Mouse (Mus musculus) lung, embryonic 16.5 days (tissue): Measurements from ENCODE around the gene Gm8126. TPM values are rescaled to one million over a fixed set of nuclear protein-coding genes. Genes with fewer than 3 reads are reported as not detected.
"Not testable (repeated sequence)": the region's sequence is repeated elsewhere in the genome, so short reads cannot be mapped to it uniquely, and the experiment has no call there.

Experiments used
- ATAC-seq: fragments of 200-750 bp; cut with Nextera tagmentation; 2 replicates; pipeline ENCODE4 v1.8.0; 2017; ENCODE audit warnings: low read depth, mild to moderate bottlenecking, moderate library complexity
- H3K27ac ChIP-seq: fragments of 300-500 bp; sonication (generic); 2 replicates; pipeline ENCODE4 v1.5.1; 2014; ENCODE audit warnings: mild to moderate bottlenecking, control low read depth, low read length
- H3K27me3 ChIP-seq: fragments of 300-500 bp; sonication (generic); 2 replicates; pipeline ENCODE4 v1.6.1; 2014; ENCODE audit warnings: low read depth, low read length, mixed read lengths; ENCODE audit not compliant: control insufficient read depth, insufficient read depth
- H3K36me3 ChIP-seq: fragments of 300-500 bp; sonication (generic); 2 replicates; pipeline ENCODE4 v1.6.1; 2014; ENCODE audit warnings: low read length; ENCODE audit not compliant: control insufficient read depth, insufficient read depth
- H3K4me1 ChIP-seq: fragments of 300-500 bp; sonication (generic); replicated peaks from 2 replicates; pipeline ENCODE4 v1.6.1; 2014; ENCODE audit warnings: low read length, mixed read lengths; ENCODE audit not compliant: control insufficient read depth, insufficient read depth
- H3K4me2 ChIP-seq: fragments of 300-500 bp; sonication (generic); 2 replicates; pipeline ENCODE4 v1.6.1; 2014; ENCODE audit warnings: low read depth, low read length, control low read depth
- H3K4me3 ChIP-seq: fragments of 300-500 bp; sonication (generic); 2 replicates; pipeline ENCODE4 v1.5.1; 2014; ENCODE audit warnings: mild to moderate bottlenecking, low read length, control low read depth
- H3K9ac ChIP-seq: fragments of 300-500 bp; sonication (generic); 2 replicates; pipeline ENCODE4 v1.6.1; 2014; ENCODE audit warnings: low read length, control low read depth
- H3K9me3 ChIP-seq: fragments of 300-500 bp; sonication (generic); 2 replicates; pipeline ENCODE4 v1.6.1; 2016; ENCODE audit warnings: low read length; ENCODE audit not compliant: control insufficient read depth
- WGBS: fragments of 180-500 bp; shearing (Covaris S2); extraction: QIAGEN DNeasy Blood & Tissue Kit; methylation state at CpG from one replicate; pipeline ENCODE4 v1.1.7; 2014; 5-methylcytosine and 5-hydroxymethylcytosine counted together
- polyA plus RNA-seq: library from polyadenylated mRNA; unstranded; fragments of >200 nt; fragmentation: Nextera tagmentation; extraction: Ambion mirVana; gene quantifications from 2 replicates; pipeline ENCODE4 v1.2.1, GENCODE M21; 2015

The Gm8126 gene
- polyA plus RNA-seq, 1 experiment from 2014 or later: not detected

DNA sequence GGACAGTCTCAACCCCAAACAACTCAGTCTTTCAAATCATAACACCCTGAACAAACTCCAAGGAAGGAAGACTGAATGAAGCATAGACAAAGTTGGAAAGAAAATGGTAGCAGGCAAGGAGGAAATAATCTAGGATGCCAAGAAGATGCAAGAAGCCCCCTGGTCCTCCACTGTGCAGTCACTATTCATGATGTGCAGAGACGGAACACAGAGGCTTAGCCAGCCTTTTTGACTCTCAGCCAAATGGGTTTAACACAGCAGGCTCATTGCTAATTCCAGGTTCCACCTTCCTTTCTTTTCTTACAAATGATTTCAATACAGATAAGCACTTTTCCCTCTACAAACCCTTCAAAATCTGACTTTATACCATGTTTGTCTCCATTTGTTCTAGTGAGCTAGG, 14.7 kb downstream of the Gm8126 start:
- ATAC-seq: not testable (repeated sequence)
- WGBS: 63% methylated on average over 1 of the region's 1 CpGs

DNA sequence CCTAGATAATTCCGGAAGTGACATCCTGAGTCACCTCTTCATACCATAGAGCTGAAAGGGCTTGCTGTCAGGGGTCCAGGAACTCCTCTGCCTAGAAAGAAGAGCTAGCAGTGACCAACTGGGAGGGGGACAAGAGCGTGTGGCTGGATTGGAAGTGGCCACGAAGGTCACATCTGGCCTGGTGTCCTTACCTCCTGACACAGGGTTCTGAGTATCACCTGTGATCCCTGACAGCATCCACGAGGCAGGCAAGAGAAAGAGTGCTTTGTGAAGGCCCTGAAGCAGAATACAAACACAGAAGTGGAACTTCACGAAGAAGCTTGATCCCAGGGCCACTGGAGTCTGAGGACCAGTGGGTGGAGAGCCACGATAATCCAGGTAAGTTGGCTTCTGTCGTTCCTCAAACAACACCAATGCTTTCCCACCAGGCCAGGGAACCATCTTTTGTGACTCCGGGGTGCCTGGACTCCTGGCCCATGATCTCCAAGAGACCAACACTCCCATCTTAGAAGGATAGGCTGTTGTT, 16.6 kb downstream of the Gm8126 start, which contains the start of gene Gm9732:
Gene Gm9732, plus strand, starts transcription at position 51 of the 526 bp plus-strand sequence.
- H3K36me3 ChIP-seq, H3K9me3 ChIP-seq, ATAC-seq, H3K27ac ChIP-seq, H3K4me1 ChIP-seq, H3K9ac ChIP-seq, H3K4me3 ChIP-seq, H3K4me2 ChIP-seq, H3K27me3 ChIP-seq: not testable (repeated sequence)
- 70% methylated on average over 8 of the region's 8 CpGs for WGBS

More for the DNA sequence above, 14.7 kb downstream of the Gm8126 start:
- H3K4me2 ChIP-seq, H3K9ac ChIP-seq, H3K9me3 ChIP-seq, H3K27me3 ChIP-seq, H3K27ac ChIP-seq, H3K4me3 ChIP-seq, H3K36me3 ChIP-seq, H3K4me1 ChIP-seq: not testable (repeated sequence)

DNA sequence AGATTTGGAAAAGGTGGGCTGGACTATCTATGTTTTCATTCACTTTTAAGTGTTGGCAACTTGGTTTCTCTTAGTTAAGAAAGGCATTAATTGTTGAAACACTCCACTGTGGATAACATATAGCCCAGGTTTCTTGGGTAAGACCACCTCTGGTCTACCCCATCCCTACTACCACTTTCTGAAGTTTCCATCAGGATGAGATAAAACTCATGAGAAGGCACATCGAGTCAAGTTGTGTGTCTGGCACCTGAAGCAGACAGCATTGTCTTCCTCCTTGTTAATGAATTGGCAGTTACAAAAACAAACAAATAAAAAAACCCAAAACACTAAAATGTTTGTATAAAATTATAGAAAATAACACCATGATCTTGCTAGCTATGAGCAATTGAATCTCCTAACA, 17.3 kb downstream of the Gm8126 start:
- not testable (repeated sequence) for H3K27me3 ChIP-seq, H3K9ac ChIP-seq, H3K4me2 ChIP-seq, H3K9me3 ChIP-seq, H3K36me3 ChIP-seq, ATAC-seq, H3K27ac ChIP-seq, H3K4me1 ChIP-seq, H3K4me3 ChIP-seq
- 81% methylated on average over 1 of the region's 1 CpGs for WGBS

DNA sequence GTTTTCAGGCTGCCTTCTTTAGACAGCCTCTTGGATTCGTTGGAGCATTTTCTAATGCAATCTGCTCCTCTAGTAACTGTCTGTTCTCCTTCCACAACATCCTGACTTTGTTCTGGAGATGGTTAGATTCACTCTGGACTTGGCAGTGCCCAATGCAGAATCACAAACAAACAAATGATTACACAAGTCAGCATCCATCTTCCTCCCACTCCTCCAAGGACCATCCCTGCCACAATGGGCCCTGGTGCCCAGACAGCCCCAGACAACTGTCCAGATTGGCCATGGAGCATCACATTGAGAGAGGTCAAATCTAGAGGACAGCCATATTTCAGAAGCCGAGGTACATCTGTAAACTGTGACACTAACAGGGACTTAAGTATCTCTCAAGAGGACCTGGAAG, 19.0 kb downstream of the Gm8126 start:
- not testable (repeated sequence) for H3K4me3 ChIP-seq, H3K9ac ChIP-seq, ATAC-seq, H3K4me1 ChIP-seq, H3K9me3 ChIP-seq, H3K36me3 ChIP-seq, H3K27ac ChIP-seq, H3K27me3 ChIP-seq, H3K4me2 ChIP-seq
- 54% methylated on average over 2 of the region's 2 CpGs for WGBS

DNA sequence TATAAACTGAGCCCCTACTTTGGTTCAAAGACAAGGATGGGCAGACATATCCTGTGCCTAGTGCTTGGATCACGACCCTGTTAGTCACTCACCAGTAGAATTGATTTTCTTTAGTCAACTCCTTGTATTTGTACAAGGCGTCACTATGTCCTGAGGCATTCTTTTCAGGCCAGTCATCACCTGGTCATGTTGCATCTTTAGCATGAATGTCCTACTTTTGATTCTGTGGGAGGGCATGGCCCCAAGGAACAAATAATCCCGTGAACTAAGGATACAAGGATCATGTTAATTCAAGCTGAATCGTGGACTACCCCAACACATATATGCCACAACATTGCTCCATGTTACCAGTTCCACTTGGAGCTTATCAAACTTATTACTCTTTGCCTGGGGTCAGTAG, 19.7 kb downstream of the Gm8126 start:
- not testable (repeated sequence) for H3K9me3 ChIP-seq, H3K27ac ChIP-seq, H3K9ac ChIP-seq, H3K4me2 ChIP-seq, H3K36me3 ChIP-seq, H3K4me3 ChIP-seq, ATAC-seq, H3K4me1 ChIP-seq, H3K27me3 ChIP-seq
- 52% methylated on average over 4 of the region's 4 CpGs for WGBS

DNA sequence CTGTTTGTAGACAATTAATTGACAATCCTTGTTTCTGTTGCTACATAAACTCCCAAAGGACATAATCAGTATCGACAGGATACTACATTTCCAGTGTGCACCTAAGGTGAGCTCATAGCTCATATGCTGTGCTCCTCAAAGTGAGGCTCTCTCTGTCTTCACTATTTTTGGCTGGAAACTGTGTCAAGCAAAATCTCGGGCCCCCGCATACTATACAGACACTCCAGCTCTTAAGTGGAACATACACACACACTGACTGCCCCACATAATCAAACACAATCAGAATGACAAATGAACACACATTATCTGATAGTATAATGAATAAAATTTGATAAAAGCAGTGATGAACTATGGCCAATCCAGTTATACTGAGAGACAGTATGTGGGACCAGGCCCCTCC, 20.2 kb downstream of the Gm8126 start:
- not testable (repeated sequence) for H3K4me1 ChIP-seq

DNA sequence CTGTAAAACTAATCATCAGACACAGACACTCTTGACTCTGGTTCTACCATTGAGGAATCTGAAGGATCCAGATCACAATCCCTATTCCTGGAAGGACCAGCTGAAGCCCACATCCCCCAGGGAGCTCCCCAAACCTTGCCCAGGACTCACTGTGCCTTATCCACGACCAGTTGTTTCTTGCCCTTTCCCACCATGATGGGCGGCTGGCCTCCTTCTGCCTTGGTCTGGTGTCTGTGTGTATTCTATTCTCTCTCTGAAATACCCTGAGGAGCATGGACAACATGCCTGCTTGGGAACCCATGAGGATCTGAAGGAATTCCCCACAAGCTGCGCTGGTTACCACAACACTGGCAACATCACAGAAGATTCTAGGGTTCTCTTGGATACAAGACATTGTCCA, 35.1 kb downstream of the Gm8126 start, which contains the start of gene Gm8127:
Gene Gm8127, minus strand, starts transcription at position 330 of the 400 bp plus-strand sequence.
- not testable (repeated sequence) for H3K9ac ChIP-seq, H3K27me3 ChIP-seq, H3K4me1 ChIP-seq, H3K9me3 ChIP-seq, H3K36me3 ChIP-seq, H3K4me3 ChIP-seq, ATAC-seq, H3K4me2 ChIP-seq, H3K27ac ChIP-seq
- 73% methylated on average over 3 of the region's 3 CpGs for WGBS

More for the DNA sequence above, 20.2 kb downstream of the Gm8126 start:
- H3K4me2 ChIP-seq, H3K9ac ChIP-seq, H3K4me3 ChIP-seq, ATAC-seq, H3K27me3 ChIP-seq, H3K36me3 ChIP-seq, H3K9me3 ChIP-seq, H3K27ac ChIP-seq: not testable (repeated sequence)
- 76% methylated on average over 3 of the region's 3 CpGs for WGBS

Other genes starting within 250 kb of the Gm8126 start
- gene Gm10376, start 243.0 kb upstream of the Gm8126 start, polyA plus RNA-seq: not detected in 2 replicates
- not detected in 2 replicates for gene Gm8094, start 182.0 kb upstream of the Gm8126 start, polyA plus RNA-seq
- 0.11 TPM in 1 of 2 replicates, not detected in the other for gene Gm8104, start 158.0 kb upstream of the Gm8126 start, polyA plus RNA-seq
- gene Gm7233, start 78.8 kb upstream of the Gm8126 start, polyA plus RNA-seq: not detected in 2 replicates
- not detected in 2 replicates for gene Gm8122, start 23.3 kb upstream of the Gm8126 start, polyA plus RNA-seq
- gene Gm9732, start 16.4 kb downstream of the Gm8126 start, polyA plus RNA-seq: not detected in 2 replicates
- gene Gm8127, start 35.2 kb downstream of the Gm8126 start, polyA plus RNA-seq: not detected in 2 replicates
- gene 1700001F09Rik, start 89.2 kb downstream of the Gm8126 start, polyA plus RNA-seq: not detected in 2 replicates
- not detected in 2 replicates for gene Gm8138, start 157.7 kb downstream of the Gm8126 start, polyA plus RNA-seq